Mouse (Mus musculus) MEL (cell line): ENCODE results near the gene Myo7a.

Experiments
- CTCF ChIP-seq, 3 experiments: IDR thresholded peaks in 2 of 3; conservative IDR thresholded peaks in 1 of 3; 2 replicates each; pipeline ENCODE4 v1.5.1; 2011 to 2012; ENCODE audit warnings: low read length in 3 of 3, low read depth in 2 of 3, mild to moderate bottlenecking in 2 of 3, improper control_type of control experiment in 1 of 3, inconsistent platforms in 1 of 3, mixed read lengths in 1 of 3, moderate library complexity in 1 of 3; ENCODE audit not compliant: control insufficient read depth in 1 of 3, insufficient read depth in 1 of 3, poor library complexity in 1 of 3, severe bottlenecking in 1 of 3
- MYC ChIP-seq: IDR thresholded peaks from 2 replicates; pipeline ENCODE4 v1.6.1; 2011; ENCODE audit warnings: low read depth, mild to moderate bottlenecking, low read length, improper control_type of control experiment, moderate library complexity
- ZNF384 ChIP-seq: IDR thresholded peaks from 2 replicates; pipeline ENCODE4 v1.6.1; 2012; ENCODE audit warnings: low read depth, mild to moderate bottlenecking, inconsistent platforms, low read length, improper control_type of control experiment

DNA sequence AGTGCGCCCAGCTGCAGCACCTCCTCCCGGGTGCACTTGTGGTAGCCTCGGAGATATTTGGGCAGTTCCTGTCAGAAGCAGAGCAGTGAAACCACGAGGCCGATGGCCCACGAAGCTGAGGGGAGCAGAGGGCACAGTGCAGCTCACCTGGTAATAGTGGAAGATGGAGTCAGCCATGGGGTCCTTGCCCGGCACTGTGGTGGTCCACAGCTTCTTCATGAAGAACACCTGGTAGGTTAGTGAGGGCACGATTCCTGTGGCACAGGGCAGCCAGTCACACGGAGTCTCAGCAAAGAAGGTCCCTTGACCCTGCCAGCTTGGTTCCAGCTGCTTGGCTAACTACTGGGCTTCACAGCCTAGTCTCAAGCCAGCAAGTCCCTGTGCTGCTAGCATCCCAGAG lies 64.9 kb downstream of the Myo7a start:
- TF ChIP-seq ZNF384 = no peak
- no peak for TF ChIP-seq CTCF (IDR thresholded peaks at IDR 0.05 in 2 of 3, conservative IDR thresholded peaks at IDR 0.05 in 1 of 3; ENCODE audit: control insufficient read depth in 1 of 3, insufficient read depth in 1 of 3, low read depth in 2 of 3, low read length in 3 of 3, poor library complexity in 1 of 3, severe bottlenecking in 1 of 3)
- no peak for TF ChIP-seq MYC
